Mouse (Mus musculus): ENCODE results near the gene Olfr633. TPM values are rescaled to one million over a fixed set of nuclear protein-coding genes. Genes with fewer than 3 reads are reported as not detected.

Gene Olfr633
- polyA plus RNA-seq, 1 experiment, result not detected

DNA sequence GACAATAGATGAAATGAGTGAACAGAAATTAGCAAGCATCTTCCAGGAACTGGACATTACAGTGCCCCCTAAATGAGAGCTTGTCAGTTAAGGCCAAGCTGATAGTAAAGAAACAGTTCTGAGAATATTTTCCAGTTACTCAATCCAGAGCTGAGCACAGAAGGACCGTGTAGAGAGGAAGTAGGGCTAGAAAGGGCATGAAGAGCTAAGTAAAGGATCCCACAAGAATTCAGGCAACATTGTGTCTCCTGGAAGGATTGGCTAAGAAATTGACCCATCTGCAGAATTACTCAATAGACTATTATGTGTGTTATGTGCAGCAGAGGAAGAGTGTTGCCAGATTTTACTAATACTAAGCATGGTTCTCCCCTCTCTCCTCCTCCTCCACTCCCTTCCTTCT, 27.5 kb downstream of the Olfr633 start:
- Histone ChIP-seq H3K27ac (ENCODE audit: insufficient read depth, low read length) (no peak overlapping the region), H3K4me3 (ENCODE audit: insufficient read depth, low read length) (no peak overlapping the region), H3K4me1 (ENCODE audit: control insufficient read depth, insufficient read depth, low read length) (no peaks in the 10 kb centered on the region)
- TF ChIP-seq POLR2A (IDR thresholded peaks at IDR 0.05; ENCODE audit: low read depth, low read length) (no peak), CTCF (IDR thresholded peaks at IDR 0.05; ENCODE audit: borderline replicate concordance, insufficient read depth, low read length) (no peak)

GRCm38 (mm10) chr7:103998446-103998845, 54.2 kb downstream of the Olfr633 start, which contains the start of gene Olfr638:
Gene Olfr638, plus strand, starts transcription at chr7:103998746.
- TF ChIP-seq POLR2A (IDR thresholded peaks at IDR 0.05; ENCODE audit: low read depth, low read length), result no peak
- no peak for TF ChIP-seq CTCF (IDR thresholded peaks at IDR 0.05; ENCODE audit: borderline replicate concordance, insufficient read depth, low read length)
- no peak within 1 kb of the TSS for H3K27ac ChIP-seq (ENCODE audit: insufficient read depth, low read length)
- H3K4me3 ChIP-seq (ENCODE audit: insufficient read depth, low read length), result no peak within 1 kb of the TSS
- no peaks in the 10 kb centered on the region for H3K4me1 ChIP-seq (ENCODE audit: control insufficient read depth, insufficient read depth, low read length)

Other genes starting within 250 kb of the Olfr633 start
- gene Olfr243, start 229.8 kb upstream of the Olfr633 start, polyA plus RNA-seq (2011; ENCODE audit: insufficient read length, low read depth, missing spikeins), result not detected in 2 replicates
- not detected in 2 replicates for gene Olfr628, start 214.1 kb upstream of the Olfr633 start, polyA plus RNA-seq (2011; ENCODE audit: insufficient read length, low read depth, missing spikeins)
- gene Olfr629, start 199.5 kb upstream of the Olfr633 start, polyA plus RNA-seq (2011; ENCODE audit: insufficient read length, low read depth, missing spikeins), result not detected in 2 replicates
- not detected in 2 replicates for gene Olfr630, start 187.1 kb upstream of the Olfr633 start, polyA plus RNA-seq (2011; ENCODE audit: insufficient read length, low read depth, missing spikeins)
- gene Olfr69, start 172.8 kb upstream of the Olfr633 start, polyA plus RNA-seq (2011; ENCODE audit: insufficient read length, low read depth, missing spikeins), result not detected in 2 replicates
- not detected in 2 replicates for gene Olfr68, start 164.7 kb upstream of the Olfr633 start, polyA plus RNA-seq (2011; ENCODE audit: insufficient read length, low read depth, missing spikeins)
- not detected in 2 replicates for gene Olfr67, start 152.6 kb upstream of the Olfr633 start, polyA plus RNA-seq (2011; ENCODE audit: insufficient read length, low read depth, missing spikeins)
- not detected in 2 replicates for gene Hbb-bt, start 130.4 kb upstream of the Olfr633 start, polyA plus RNA-seq (2011; ENCODE audit: insufficient read length, low read depth, missing spikeins)
- not detected in 2 replicates for gene Hbb-bs, start 116.3 kb upstream of the Olfr633 start, polyA plus RNA-seq (2011; ENCODE audit: insufficient read length, low read depth, missing spikeins)
- gene Hbb-bh2, start 103.9 kb upstream of the Olfr633 start, polyA plus RNA-seq (2011; ENCODE audit: insufficient read length, low read depth, missing spikeins), result not detected in 2 replicates
- not detected in 2 replicates for gene Hbb-bh1, start 101.3 kb upstream of the Olfr633 start, polyA plus RNA-seq (2011; ENCODE audit: insufficient read length, low read depth, missing spikeins)
- not detected in 2 replicates for gene Hbb-y, start 91.2 kb upstream of the Olfr633 start, polyA plus RNA-seq (2011; ENCODE audit: insufficient read length, low read depth, missing spikeins)
- gene Olfr66, start 58.2 kb upstream of the Olfr633 start, polyA plus RNA-seq (2011; ENCODE audit: insufficient read length, low read depth, missing spikeins), result not detected in 2 replicates
- not detected in 2 replicates for gene Olfr64, start 50.0 kb upstream of the Olfr633 start, polyA plus RNA-seq (2011; ENCODE audit: insufficient read length, low read depth, missing spikeins)
- gene Olfr65, start 41.0 kb upstream of the Olfr633 start, polyA plus RNA-seq (2011; ENCODE audit: insufficient read length, low read depth, missing spikeins), result not detected in 2 replicates
- not detected in 2 replicates for gene Olfr631, start 15.6 kb upstream of the Olfr633 start, polyA plus RNA-seq (2011; ENCODE audit: insufficient read length, low read depth, missing spikeins)
- gene Olfr632, start 10.1 kb upstream of the Olfr633 start, polyA plus RNA-seq (2011; ENCODE audit: insufficient read length, low read depth, missing spikeins), result not detected in 2 replicates
- gene Olfr635, start 26.7 kb downstream of the Olfr633 start, polyA plus RNA-seq (2011; ENCODE audit: insufficient read length, low read depth, missing spikeins), result not detected in 2 replicates
- gene Olfr638, start 54.3 kb downstream of the Olfr633 start, polyA plus RNA-seq (2011; ENCODE audit: insufficient read length, low read depth, missing spikeins), result not detected in 2 replicates
- gene Olfr639, start 72.9 kb downstream of the Olfr633 start, polyA plus RNA-seq (2011; ENCODE audit: insufficient read length, low read depth, missing spikeins), result not detected in 2 replicates
- gene Olfr640, start 81.1 kb downstream of the Olfr633 start, polyA plus RNA-seq (2011; ENCODE audit: insufficient read length, low read depth, missing spikeins), result not detected in 2 replicates
- gene Olfr641, start 91.0 kb downstream of the Olfr633 start, polyA plus RNA-seq (2011; ENCODE audit: insufficient read length, low read depth, missing spikeins), result not detected in 2 replicates
- gene Olfr642, start 108.2 kb downstream of the Olfr633 start, polyA plus RNA-seq (2011; ENCODE audit: insufficient read length, low read depth, missing spikeins), result not detected in 2 replicates
- not detected in 2 replicates for gene 4930516K23Rik, start 117.0 kb downstream of the Olfr633 start, polyA plus RNA-seq (2011; ENCODE audit: insufficient read length, low read depth, missing spikeins)
- not detected in 2 replicates for gene Olfr644, start 127.4 kb downstream of the Olfr633 start, polyA plus RNA-seq (2011; ENCODE audit: insufficient read length, low read depth, missing spikeins)
- not detected in 2 replicates for gene Olfr645, start 141.0 kb downstream of the Olfr633 start, polyA plus RNA-seq (2011; ENCODE audit: insufficient read length, low read depth, missing spikeins)
- gene Olfr646, start 160.4 kb downstream of the Olfr633 start, polyA plus RNA-seq (2011; ENCODE audit: insufficient read length, low read depth, missing spikeins), result not detected in 2 replicates
- not detected in 2 replicates for gene Ubqln5, start 185.4 kb downstream of the Olfr633 start, polyA plus RNA-seq (2011; ENCODE audit: insufficient read length, low read depth, missing spikeins)
- not detected in 2 replicates for gene Olfr643, start 193.0 kb downstream of the Olfr633 start, polyA plus RNA-seq (2011; ENCODE audit: insufficient read length, low read depth, missing spikeins)
- not detected in 2 replicates for gene Ubqln3, start 198.8 kb downstream of the Olfr633 start, polyA plus RNA-seq (2011; ENCODE audit: insufficient read length, low read depth, missing spikeins)
- gene Ubqlnl, start 206.1 kb downstream of the Olfr633 start, polyA plus RNA-seq (2011; ENCODE audit: insufficient read length, low read depth, missing spikeins), result not detected in 2 replicates
- gene Olfm5, start 220.4 kb downstream of the Olfr633 start, polyA plus RNA-seq (2011; ENCODE audit: insufficient read length, low read depth, missing spikeins), result not detected in 2 replicates
- gene Olfr648, start 239.0 kb downstream of the Olfr633 start, polyA plus RNA-seq (2011; ENCODE audit: insufficient read length, low read depth, missing spikeins), result not detected in 2 replicates